Mouse (Mus musculus): ENCODE measurements around the gene Gucy1b1. TPM values are rescaled to one million over a fixed set of nuclear protein-coding genes. Genes with fewer than 3 reads are reported as not detected.
A peak's percentile ranks its signal among the peaks of the same experiment; 100 is the strongest.

The Gucy1b1 gene
- polyA plus RNA-seq, 1 experiment from 2014 or later = 7.2 TPM

DNA sequence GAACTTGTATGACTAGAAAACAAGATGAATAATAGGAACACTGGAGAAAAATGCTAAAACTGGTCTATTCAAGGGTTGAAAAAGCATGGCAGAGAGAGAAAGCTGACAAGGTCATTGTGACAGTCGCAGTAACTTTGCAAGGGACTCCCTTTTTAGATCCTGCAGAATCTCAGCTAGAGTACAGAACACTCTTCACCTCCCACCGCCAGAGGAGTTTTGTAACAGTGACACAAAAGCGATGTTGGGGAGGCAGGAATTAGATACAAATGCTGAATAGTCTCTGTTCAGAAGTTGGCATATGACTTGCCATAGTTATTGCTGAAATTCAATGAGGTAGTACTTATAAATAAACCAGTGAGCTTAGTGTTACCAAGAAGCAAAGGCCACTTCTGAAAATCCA lies 51.4 kb downstream of the Gucy1b1 start:
- ATAC-seq (replicated peaks; ENCODE audit: low FRiP score) = no peak
- Histone ChIP-seq H3K36me3 (ENCODE audit: control insufficient read depth, insufficient read depth, low read length) (no peaks in the 10 kb centered on the region), H3K4me1 (replicated peaks; ENCODE audit: control insufficient read depth, insufficient read depth, low read length) (no peaks in the 10 kb centered on the region), H3K4me3 (ENCODE audit: low read depth, low read length) (no peak overlapping the region), H3K9me3 (ENCODE audit: control insufficient read depth, low read length) (no peaks in the 10 kb centered on the region), H3K27ac (ENCODE audit: low read depth, low read length) (no peak overlapping the region), H3K27me3 (ENCODE audit: control insufficient read depth, insufficient read depth, low read length) (no peaks in the 10 kb centered on the region), H3K4me2 (ENCODE audit: low read depth, low read length, severe bottlenecking) (no peak overlapping the region), H3K9ac (ENCODE audit: low read length) (no peak overlapping the region)
- no peak for DNase-seq (ENCODE audit: low spot score)
- 82% methylated on average over 3 of the region's 3 CpGs for WGBS

DNA sequence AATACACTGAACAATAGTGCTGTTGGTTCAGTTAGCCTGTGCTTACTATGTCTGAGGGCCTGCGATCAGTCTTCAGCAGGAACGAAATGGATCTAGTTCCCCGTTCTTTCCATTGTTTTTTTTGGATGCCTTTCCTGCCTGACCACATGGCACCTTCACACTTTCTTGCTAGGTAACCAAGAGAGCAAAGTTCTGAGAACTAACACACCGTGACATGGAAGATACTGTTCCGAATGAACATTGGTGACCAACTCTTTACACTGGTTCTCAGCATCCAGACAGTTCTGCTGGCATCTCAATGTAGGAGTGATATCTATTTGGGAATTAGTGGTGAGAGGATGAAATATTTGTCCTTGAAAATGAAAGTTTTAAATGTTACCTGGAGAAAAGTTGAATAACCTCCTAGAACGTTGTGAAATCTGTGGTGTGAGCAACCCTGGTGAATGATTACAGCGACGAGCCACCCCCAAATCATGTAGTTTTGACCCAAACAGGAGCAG lies 52.0 kb downstream of the Gucy1b1 start:
- H3K9me3 ChIP-seq (ENCODE audit: control insufficient read depth, low read length) = no peaks in the 10 kb centered on the region
- H3K27ac ChIP-seq (ENCODE audit: low read depth, low read length) = no peak overlapping the region
- no peak for DNase-seq (ENCODE audit: low spot score)
- H3K27me3 ChIP-seq (ENCODE audit: control insufficient read depth, insufficient read depth, low read length) = no peaks in the 10 kb centered on the region
- H3K36me3 ChIP-seq (ENCODE audit: control insufficient read depth, insufficient read depth, low read length) = no peaks in the 10 kb centered on the region
- no peaks in the 10 kb centered on the region for H3K4me1 ChIP-seq (replicated peaks; ENCODE audit: control insufficient read depth, insufficient read depth, low read length)
- no peak for ATAC-seq (replicated peaks; ENCODE audit: low FRiP score)
- no peak overlapping the region for H3K4me2 ChIP-seq (ENCODE audit: low read depth, low read length, severe bottlenecking)
- H3K9ac ChIP-seq (ENCODE audit: low read length) = no peak overlapping the region
- 90% methylated on average over 8 of the region's 8 CpGs for WGBS
- H3K4me3 ChIP-seq (ENCODE audit: low read depth, low read length) = no peak overlapping the region

DNA sequence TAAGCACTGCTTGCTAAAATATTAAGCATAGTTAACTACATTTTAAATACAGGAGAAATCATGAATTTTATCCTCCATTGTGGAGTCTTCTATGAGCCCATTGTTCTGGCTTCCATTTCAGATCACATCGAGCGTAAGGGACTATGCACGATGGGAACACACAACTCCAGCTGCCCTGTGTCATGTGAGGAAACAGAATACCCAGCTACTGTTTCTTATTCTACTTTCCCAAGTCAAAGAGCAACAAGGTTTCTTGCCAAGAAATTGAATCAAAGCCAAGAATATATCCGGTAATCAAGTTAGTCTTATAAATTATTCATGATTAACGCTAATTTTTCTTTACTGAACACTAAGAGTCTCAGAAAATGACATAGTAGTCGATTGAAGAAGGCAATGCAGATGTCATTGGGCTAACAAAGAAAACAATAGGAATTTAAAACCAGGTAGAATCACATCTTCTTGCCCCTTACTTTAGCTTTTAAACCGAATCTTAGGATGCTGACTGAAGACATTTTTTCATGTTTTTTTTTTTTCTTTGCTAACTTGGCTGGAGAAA lies 60.3 kb downstream of the Gucy1b1 start:
- ATAC-seq (replicated peaks; ENCODE audit: low FRiP score) (no peak), DNase-seq (ENCODE audit: low spot score) (no peak)
- WGBS = 63% methylated on average over 7 of the region's 7 CpGs

DNA sequence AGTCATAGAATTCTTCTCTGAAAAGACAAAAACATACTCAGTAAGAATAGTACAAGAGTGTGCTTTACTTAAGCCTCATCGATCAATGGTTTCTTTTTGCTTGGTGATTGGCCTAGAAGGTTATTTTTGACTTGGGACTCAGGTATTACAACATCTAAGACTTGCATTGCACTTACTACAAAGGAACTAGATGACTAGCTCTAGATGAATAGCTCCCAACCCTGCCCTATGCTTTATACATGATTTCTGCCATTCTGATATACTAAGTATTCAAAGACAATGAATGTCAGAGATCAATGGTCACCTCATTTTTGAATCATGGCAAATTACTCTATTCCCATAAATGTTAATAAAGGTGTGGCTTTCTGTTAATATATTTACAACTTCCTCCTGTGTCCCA lies 67.5 kb downstream of the Gucy1b1 start:
- H3K27ac ChIP-seq (ENCODE audit: low read depth, low read length) = no peak overlapping the region
- no peak overlapping the region for H3K4me3 ChIP-seq (ENCODE audit: low read depth, low read length)
- H3K4me1 ChIP-seq (replicated peaks; ENCODE audit: control insufficient read depth, insufficient read depth, low read length) = no peaks in the 10 kb centered on the region
- H3K27me3 ChIP-seq (ENCODE audit: control insufficient read depth, insufficient read depth, low read length) = no peaks in the 10 kb centered on the region
- DNase-seq (ENCODE audit: low spot score) (no peak), ATAC-seq (replicated peaks; ENCODE audit: low FRiP score) (no peak)
- no peaks in the 10 kb centered on the region for H3K36me3 ChIP-seq (ENCODE audit: control insufficient read depth, insufficient read depth, low read length)
- WGBS = 98% methylated on average over 1 of the region's 1 CpGs
- no peaks in the 10 kb centered on the region for H3K9me3 ChIP-seq (ENCODE audit: control insufficient read depth, low read length)
- H3K4me2 ChIP-seq (ENCODE audit: low read depth, low read length, severe bottlenecking) = no peak overlapping the region
- H3K9ac ChIP-seq (ENCODE audit: low read length) = no peak overlapping the region

More for the DNA sequence above, 60.3 kb downstream of the Gucy1b1 start:
- no peaks in the 10 kb centered on the region for H3K27me3 ChIP-seq (ENCODE audit: control insufficient read depth, insufficient read depth, low read length)
- no peak overlapping the region for H3K4me3 ChIP-seq (ENCODE audit: low read depth, low read length)
- no peaks in the 10 kb centered on the region for H3K36me3 ChIP-seq (ENCODE audit: control insufficient read depth, insufficient read depth, low read length)
- H3K4me1 ChIP-seq (replicated peaks; ENCODE audit: control insufficient read depth, insufficient read depth, low read length) = no peaks in the 10 kb centered on the region
- H3K4me2 ChIP-seq (ENCODE audit: low read depth, low read length, severe bottlenecking) = no peak overlapping the region
- H3K9me3 ChIP-seq (ENCODE audit: control insufficient read depth, low read length) = no peaks in the 10 kb centered on the region
- no peak overlapping the region for H3K27ac ChIP-seq (ENCODE audit: low read depth, low read length)
- H3K9ac ChIP-seq (ENCODE audit: low read length) = no peak overlapping the region

DNA sequence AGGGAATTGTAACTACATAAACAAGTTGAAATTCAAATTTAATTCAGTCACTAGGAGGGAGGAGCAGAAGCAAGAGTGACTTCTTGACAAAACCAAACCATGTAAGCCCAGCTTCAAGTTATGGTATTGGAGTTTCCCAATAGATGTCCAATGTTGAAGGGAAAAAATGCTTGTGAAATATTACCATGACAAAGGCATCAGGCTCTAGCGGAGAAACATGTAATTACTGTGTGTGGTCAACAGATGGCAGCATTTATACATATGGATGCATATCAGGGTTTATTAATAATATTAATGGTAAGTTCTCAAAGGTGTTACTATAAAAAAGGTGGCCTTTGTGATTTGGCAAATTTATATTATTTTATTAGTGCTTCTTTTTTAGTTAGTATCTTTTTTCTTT lies 78.5 kb downstream of the Gucy1b1 start:
- peak; percentile 68 for ATAC-seq (replicated peaks; ENCODE audit: low FRiP score)
- no peak for DNase-seq (ENCODE audit: low spot score)
- 3% methylated on average over 1 of the region's 1 CpGs for WGBS

DNA sequence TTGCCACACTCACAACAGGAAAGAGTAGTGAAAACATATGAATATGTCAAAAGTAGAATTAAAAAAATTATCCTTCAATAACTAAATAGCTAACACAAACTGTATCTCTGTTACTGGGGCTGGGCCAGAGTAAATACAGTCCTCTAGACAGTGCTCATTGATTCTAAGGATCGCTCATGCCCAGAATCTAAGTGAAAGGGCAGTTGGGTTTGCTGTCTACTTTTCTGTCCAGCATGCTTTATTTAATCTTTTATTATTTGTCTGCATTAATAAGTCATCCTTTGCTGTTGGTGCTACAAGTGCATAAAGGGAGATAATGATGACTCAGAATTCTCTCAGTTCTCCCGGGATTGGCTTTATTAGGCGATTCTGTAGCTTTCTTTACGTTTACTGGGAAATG lies 79.1 kb downstream of the Gucy1b1 start:
- DNase-seq (ENCODE audit: low spot score) (no peak), ATAC-seq (replicated peaks; ENCODE audit: low FRiP score) (no peak)
- Histone ChIP-seq H3K27ac (ENCODE audit: low read depth, low read length) (no peak overlapping the region), H3K4me1 (replicated peaks; ENCODE audit: control insufficient read depth, insufficient read depth, low read length) (no peaks in the 10 kb centered on the region), H3K27me3 (ENCODE audit: control insufficient read depth, insufficient read depth, low read length) (no peaks in the 10 kb centered on the region), H3K9me3 (ENCODE audit: control insufficient read depth, low read length) (no peaks in the 10 kb centered on the region), H3K9ac (ENCODE audit: low read length) (no peak overlapping the region), H3K4me2 (ENCODE audit: low read depth, low read length, severe bottlenecking) (no peak overlapping the region), H3K36me3 (ENCODE audit: control insufficient read depth, insufficient read depth, low read length) (no peaks in the 10 kb centered on the region), H3K4me3 (ENCODE audit: low read depth, low read length) (no peak overlapping the region)
- 44% methylated on average over 4 of the region's 4 CpGs for WGBS

More for the DNA sequence above, 78.5 kb downstream of the Gucy1b1 start:
- Histone ChIP-seq H3K27ac (ENCODE audit: low read depth, low read length) (no peak overlapping the region), H3K4me3 (ENCODE audit: low read depth, low read length) (no peak overlapping the region), H3K4me1 (replicated peaks; ENCODE audit: control insufficient read depth, insufficient read depth, low read length) (no peaks in the 10 kb centered on the region), H3K27me3 (ENCODE audit: control insufficient read depth, insufficient read depth, low read length) (no peaks in the 10 kb centered on the region), H3K9ac (ENCODE audit: low read length) (no peak overlapping the region), H3K4me2 (ENCODE audit: low read depth, low read length, severe bottlenecking) (no peak overlapping the region), H3K36me3 (ENCODE audit: control insufficient read depth, insufficient read depth, low read length) (no peaks in the 10 kb centered on the region), H3K9me3 (ENCODE audit: control insufficient read depth, low read length) (no peaks in the 10 kb centered on the region)

DNA sequence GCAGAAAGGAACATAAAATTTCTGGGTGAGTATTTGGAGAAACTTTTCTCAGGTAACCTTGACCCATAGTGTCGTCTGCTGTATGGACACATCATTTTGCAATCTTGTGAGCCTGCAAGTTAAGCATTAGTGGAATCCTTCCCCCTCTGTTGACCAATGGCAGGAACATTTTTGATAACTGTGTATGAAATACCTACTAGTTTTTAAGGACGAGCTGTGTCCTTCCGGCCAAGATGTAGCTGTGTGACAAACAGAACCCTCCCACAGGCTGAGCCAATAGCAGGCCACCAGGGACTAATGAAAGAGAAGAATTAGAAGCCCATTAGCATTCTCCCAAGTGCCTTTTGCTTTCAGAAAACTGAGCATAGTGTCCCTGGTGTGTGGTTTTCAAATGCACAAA lies 84.0 kb downstream of the Gucy1b1 start:
- DNase-seq (ENCODE audit: low spot score) (no peak), ATAC-seq (replicated peaks; ENCODE audit: low FRiP score) (no peak)
- no peak overlapping the region for H3K4me2 ChIP-seq (ENCODE audit: low read depth, low read length, severe bottlenecking)
- no peaks in the 10 kb centered on the region for H3K36me3 ChIP-seq (ENCODE audit: control insufficient read depth, insufficient read depth, low read length)
- no peaks in the 10 kb centered on the region for H3K9me3 ChIP-seq (ENCODE audit: control insufficient read depth, low read length)
- H3K27me3 ChIP-seq (ENCODE audit: control insufficient read depth, insufficient read depth, low read length) = no peaks in the 10 kb centered on the region
- no peak overlapping the region for H3K9ac ChIP-seq (ENCODE audit: low read length)
- H3K4me3 ChIP-seq (ENCODE audit: low read depth, low read length) = no peak overlapping the region
- H3K27ac ChIP-seq (ENCODE audit: low read depth, low read length) = no peak overlapping the region
- no peaks in the 10 kb centered on the region for H3K4me1 ChIP-seq (replicated peaks; ENCODE audit: control insufficient read depth, insufficient read depth, low read length)
- WGBS = 72% methylated on average over 3 of the region's 3 CpGs

DNA sequence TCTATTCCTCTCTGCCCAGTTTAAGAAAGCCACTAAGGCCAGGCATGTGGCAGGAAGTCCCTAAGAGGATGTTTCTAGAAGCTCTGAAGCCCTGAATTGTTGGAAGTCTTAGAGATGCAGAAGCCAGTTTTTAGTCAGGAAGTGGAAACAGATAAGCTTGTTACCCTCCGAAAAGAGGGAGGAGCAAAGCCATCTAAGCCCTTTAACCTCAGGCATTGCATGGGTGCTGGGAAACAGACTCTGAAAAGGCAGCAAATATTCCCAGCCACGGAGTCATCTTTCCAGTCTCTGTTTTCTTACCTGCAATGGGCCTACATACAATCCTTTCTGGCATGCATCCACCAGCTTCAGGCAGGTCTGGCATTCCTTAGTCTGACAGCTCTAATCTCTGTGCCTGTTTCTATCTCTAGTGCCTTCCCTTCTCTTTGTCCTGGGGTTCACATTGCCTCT lies 84.8 kb downstream of the Gucy1b1 start:
- no peak for ATAC-seq (replicated peaks; ENCODE audit: low FRiP score)
- Histone ChIP-seq H3K4me1 (replicated peaks; ENCODE audit: control insufficient read depth, insufficient read depth, low read length) (no peaks in the 10 kb centered on the region), H3K27me3 (ENCODE audit: control insufficient read depth, insufficient read depth, low read length) (no peaks in the 10 kb centered on the region), H3K9ac (ENCODE audit: low read length) (no peak overlapping the region), H3K4me2 (ENCODE audit: low read depth, low read length, severe bottlenecking) (no peak overlapping the region), H3K36me3 (ENCODE audit: control insufficient read depth, insufficient read depth, low read length) (no peaks in the 10 kb centered on the region), H3K9me3 (ENCODE audit: control insufficient read depth, low read length) (no peaks in the 10 kb centered on the region), H3K4me3 (ENCODE audit: low read depth, low read length) (no peak overlapping the region), H3K27ac (ENCODE audit: low read depth, low read length) (no peak overlapping the region)
- WGBS = 44% methylated on average over 2 of the region's 2 CpGs
- no peak for DNase-seq (ENCODE audit: low spot score)

DNA sequence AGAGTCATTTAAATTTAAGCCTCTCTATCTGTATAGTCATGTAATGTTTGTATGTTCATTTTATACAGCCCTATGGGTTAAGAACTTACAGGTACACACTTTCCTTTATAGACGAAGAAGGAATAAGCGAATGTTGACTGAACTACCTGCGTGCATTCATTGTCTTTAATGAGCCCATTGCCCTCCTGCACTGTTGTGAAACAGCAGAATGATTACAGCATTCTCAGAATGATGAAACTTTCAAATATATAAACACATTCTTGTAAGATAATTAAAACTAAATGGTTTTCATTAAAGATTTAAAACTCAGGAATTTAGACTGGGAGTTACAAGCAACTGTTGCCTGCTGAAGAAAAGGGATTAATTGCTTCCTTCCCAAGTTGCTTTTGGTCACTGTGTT lies 86.9 kb downstream of the Gucy1b1 start:
- Histone ChIP-seq H3K27ac (ENCODE audit: low read depth, low read length) (no peak overlapping the region), H3K9me3 (ENCODE audit: control insufficient read depth, low read length) (no peaks in the 10 kb centered on the region), H3K4me1 (replicated peaks; ENCODE audit: control insufficient read depth, insufficient read depth, low read length) (no peaks in the 10 kb centered on the region), H3K36me3 (ENCODE audit: control insufficient read depth, insufficient read depth, low read length) (no peaks in the 10 kb centered on the region), H3K4me3 (ENCODE audit: low read depth, low read length) (no peak overlapping the region), H3K9ac (ENCODE audit: low read length) (no peak overlapping the region), H3K4me2 (ENCODE audit: low read depth, low read length, severe bottlenecking) (no peak overlapping the region), H3K27me3 (ENCODE audit: control insufficient read depth, insufficient read depth, low read length) (no peaks in the 10 kb centered on the region)
- 94% methylated on average over 3 of the region's 3 CpGs for WGBS
- DNase-seq (ENCODE audit: low spot score) (no peak), ATAC-seq (replicated peaks; ENCODE audit: low FRiP score) (no peak)
